Mouse (Mus musculus) forebrain, embryonic 13.5 days (tissue): ENCODE data around the gene Ccser2. TPM values are rescaled to one million over a fixed set of nuclear protein-coding genes. Genes with fewer than 3 reads are reported as not detected.

ENCODE experiments used
- ATAC-seq: fragments of 200-750 bp; cut with Nextera tagmentation; 2 replicates; pipeline ENCODE4 v1.8.0; 2017
- H3K27ac ChIP-seq: fragments of 300-500 bp; sonication (generic); 2 replicates; pipeline ENCODE4 v1.5.1; 2015; ENCODE audit warnings: inconsistent platforms, mild to moderate bottlenecking, moderate library complexity
- H3K27me3 ChIP-seq: fragments of 300-500 bp; sonication (generic); 2 replicates; pipeline ENCODE4 v1.6.1; 2015; ENCODE audit warnings: mild to moderate bottlenecking, inconsistent platforms
- H3K36me3 ChIP-seq: fragments of 300-500 bp; sonication (generic); 2 replicates; pipeline ENCODE4 v1.6.1; 2015; ENCODE audit warnings: mild to moderate bottlenecking, inconsistent platforms; ENCODE audit not compliant: poor library complexity, severe bottlenecking
- H3K4me1 ChIP-seq: fragments of 300-500 bp; sonication (generic); 2 replicates; pipeline ENCODE4 v1.6.1; 2015; ENCODE audit warnings: inconsistent platforms
- H3K4me2 ChIP-seq: fragments of 300-500 bp; sonication (generic); 2 replicates; pipeline ENCODE4 v1.6.1; 2015; ENCODE audit warnings: inconsistent platforms, mild to moderate bottlenecking, moderate library complexity
- H3K4me3 ChIP-seq: fragments of 300-500 bp; sonication (generic); 2 replicates; pipeline ENCODE4 v1.5.1; 2015; ENCODE audit warnings: mild to moderate bottlenecking, inconsistent platforms
- H3K9ac ChIP-seq: fragments of 300-500 bp; sonication (generic); 2 replicates; pipeline ENCODE4 v1.6.1; 2015; ENCODE audit warnings: mild to moderate bottlenecking, inconsistent platforms
- H3K9me3 ChIP-seq: fragments of 300-500 bp; sonication (generic); replicated peaks from 2 replicates; pipeline ENCODE4 v1.6.1; 2016; ENCODE audit warnings: inconsistent platforms
- WGBS: fragments of 180-500 bp; shearing (Covaris S2); methylation state at CpG from one replicate; pipeline ENCODE4 v1.1.7; 2015; 5-methylcytosine and 5-hydroxymethylcytosine counted together
- polyA plus RNA-seq: library from polyadenylated mRNA; unstranded; fragments of >200 nt; fragmentation: Nextera tagmentation; extraction: Ambion mirVana; gene quantifications from 2 replicates; pipeline ENCODE4 v1.2.1, GENCODE M21; 2015

Gene Ccser2
- polyA plus RNA-seq, 1 experiment from 2014 or later, result 52.7 TPM

DNA sequence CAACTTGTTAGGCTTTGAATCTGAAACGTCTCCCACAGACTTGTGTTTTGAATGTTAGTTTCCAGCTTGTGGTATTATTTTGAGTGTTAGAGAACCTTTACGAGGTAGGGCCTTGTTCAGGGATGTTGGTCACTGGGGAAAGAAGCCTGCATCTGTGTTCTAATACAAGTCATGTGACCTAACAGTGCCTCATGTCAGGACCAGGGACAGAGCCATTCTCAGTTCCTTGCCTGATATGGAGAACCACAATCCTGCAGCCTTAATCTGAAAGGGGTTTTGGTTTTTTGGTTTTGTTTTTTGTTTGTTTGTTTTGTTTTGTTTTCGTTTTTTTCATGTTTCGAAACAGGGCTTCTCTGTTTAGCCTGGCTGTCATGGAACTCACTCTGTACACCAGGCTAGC, 115.6 kb downstream of the Ccser2 start:
- no peaks in the 10 kb centered on the region for H3K27me3 ChIP-seq
- H3K36me3 ChIP-seq, result no peaks in the 10 kb centered on the region
- 79% methylated on average over 4 of the region's 4 CpGs for WGBS
- H3K4me3 ChIP-seq, result no peak overlapping the region
- H3K4me1 ChIP-seq, result no peaks in the 10 kb centered on the region; the same call in 1 of the 2 replicates
- ATAC-seq, result no peak
- H3K4me2 ChIP-seq, result no peak overlapping the region
- no peak overlapping the region for H3K9ac ChIP-seq
- no peaks in the 10 kb centered on the region for H3K9me3 ChIP-seq
- H3K27ac ChIP-seq, result no peak overlapping the region

DNA sequence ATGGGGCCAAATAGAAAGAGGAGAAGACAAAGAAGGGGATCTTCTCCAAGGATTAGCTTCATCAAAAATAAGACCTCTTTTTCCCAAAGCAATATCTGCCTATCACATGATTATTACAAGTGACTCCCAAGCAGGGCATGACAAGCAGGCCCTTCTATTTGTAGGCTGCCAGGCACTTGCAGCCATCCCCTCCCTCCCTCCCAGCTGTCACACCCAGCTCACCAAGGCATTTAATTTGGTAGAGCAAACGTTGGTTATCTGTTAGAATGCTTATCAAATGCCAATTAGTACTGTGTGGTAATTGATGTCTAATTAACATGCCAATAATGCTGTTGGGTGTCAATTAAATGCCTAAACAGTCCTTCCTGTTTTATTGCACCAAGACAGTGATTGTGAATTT, 119.7 kb downstream of the Ccser2 start:
- H3K36me3 ChIP-seq, result no peaks in the 10 kb centered on the region
- H3K4me1 ChIP-seq, result no peaks in the 10 kb centered on the region; the same call in 1 of the 2 replicates
- peak; percentile 61; the same call in 1 of the 2 replicates for ATAC-seq
- no peak overlapping the region for H3K4me3 ChIP-seq
- WGBS, result 7% methylated on average over 1 of the region's 1 CpGs
- no peak overlapping the region for H3K27ac ChIP-seq
- H3K9ac ChIP-seq, result no peak overlapping the region
- H3K4me2 ChIP-seq, result no peak overlapping the region
- H3K27me3 ChIP-seq, result no peaks in the 10 kb centered on the region
- no peaks in the 10 kb centered on the region for H3K9me3 ChIP-seq

Other genes with a start within 250 kb of the Ccser2 start
- not detected in 2 replicates for gene Rgr, start 80.2 kb upstream of the Ccser2 start, polyA plus RNA-seq
- not detected in 2 replicates for gene Lrit1, start 86.1 kb upstream of the Ccser2 start, polyA plus RNA-seq
- not detected in 2 replicates for gene Lrit2, start 99.2 kb upstream of the Ccser2 start, polyA plus RNA-seq
- gene Cdhr1, start 129.6 kb upstream of the Ccser2 start, polyA plus RNA-seq, result 0.37 and 0.74 TPM in 2 replicates
- gene 2610528A11Rik, start 145.2 kb upstream of the Ccser2 start, polyA plus RNA-seq, result 0.26 TPM in 1 of 2 replicates, not detected in the other
- 175 and 183 TPM in 2 replicates for gene Ghitm, start 166.5 kb upstream of the Ccser2 start, polyA plus RNA-seq